Mouse (Mus musculus): ENCODE measurements around the gene Rapgef5.

The Rapgef5 gene

GRCm38 (mm10) chr12:117605966-117606365, 89.7 kb downstream of the Rapgef5 start:
- DNase-seq (ENCODE audit: low read depth in 1 of 2, low spot score in 2 of 2) = no peak

- no peak for DNase-seq (ENCODE audit: low read depth in 1 of 2, low spot score in 2 of 2)
Observed at GRCm38 (mm10) chr12:117612715-117613114, 96.4 kb downstream of the Rapgef5 start.

- DNase-seq (ENCODE audit: low read depth in 1 of 2, low spot score in 2 of 2) = no peak
Observed at GRCm38 (mm10) chr12:117619523-117620023, 103.3 kb downstream of the Rapgef5 start.

GRCm38 (mm10) chr12:117622972-117623371, 106.7 kb downstream of the Rapgef5 start:
- no peak for DNase-seq (ENCODE audit: low read depth in 1 of 2, low spot score in 2 of 2)

- DNase-seq (ENCODE audit: low read depth in 1 of 2, low spot score in 2 of 2) = no peak
Observed at GRCm38 (mm10) chr12:117627311-117627710, 111.0 kb downstream of the Rapgef5 start.

GRCm38 (mm10) chr12:117628321-117629093, 112.2 kb downstream of the Rapgef5 start:
- DNase-seq (ENCODE audit: low read depth in 1 of 2, low spot score in 2 of 2) = no peak

GRCm38 (mm10) chr12:117632133-117632532, 115.9 kb downstream of the Rapgef5 start:
- DNase-seq (ENCODE audit: low read depth in 1 of 2, low spot score in 2 of 2) = no peak

- no peak for DNase-seq (ENCODE audit: low read depth in 1 of 2, low spot score in 2 of 2)
Observed at GRCm38 (mm10) chr12:117636139-117636772, 120.0 kb downstream of the Rapgef5 start.

GRCm38 (mm10) chr12:117636969-117637368, 120.7 kb downstream of the Rapgef5 start:
- DNase-seq (ENCODE audit: low read depth in 1 of 2, low spot score in 2 of 2) = no peak

- DNase-seq (ENCODE audit: low read depth in 1 of 2, low spot score in 2 of 2) = no peak
Observed at GRCm38 (mm10) chr12:117638833-117639232, 122.6 kb downstream of the Rapgef5 start.

- no peak for DNase-seq (ENCODE audit: low read depth in 1 of 2, low spot score in 2 of 2)
Observed at GRCm38 (mm10) chr12:117639356-117640121, 123.3 kb downstream of the Rapgef5 start.

- DNase-seq (ENCODE audit: low read depth in 1 of 2, low spot score in 2 of 2) = no peak
Observed at GRCm38 (mm10) chr12:117642512-117642911, 126.2 kb downstream of the Rapgef5 start.

- DNase-seq (ENCODE audit: low read depth in 1 of 2, low spot score in 2 of 2) = no peak
Observed at GRCm38 (mm10) chr12:117645771-117646170, 129.5 kb downstream of the Rapgef5 start.

GRCm38 (mm10) chr12:117653920-117654472, 137.7 kb downstream of the Rapgef5 start:
- no peak for DNase-seq (ENCODE audit: low read depth in 1 of 2, low spot score in 2 of 2)

- no peak for DNase-seq (ENCODE audit: low read depth in 1 of 2, low spot score in 2 of 2)
Observed at GRCm38 (mm10) chr12:117656935-117657334, 140.7 kb downstream of the Rapgef5 start.

GRCm38 (mm10) chr12:117657766-117658165, 141.5 kb downstream of the Rapgef5 start:
- no peak for DNase-seq (ENCODE audit: low read depth in 1 of 2, low spot score in 2 of 2)

- no peak for DNase-seq (ENCODE audit: low read depth in 1 of 2, low spot score in 2 of 2)
Observed at GRCm38 (mm10) chr12:117658821-117659220, 142.5 kb downstream of the Rapgef5 start.

- no peak for DNase-seq (ENCODE audit: low read depth in 1 of 2, low spot score in 2 of 2)
Observed at GRCm38 (mm10) chr12:117660361-117660760, 144.1 kb downstream of the Rapgef5 start.

GRCm38 (mm10) chr12:117661871-117662270, 145.6 kb downstream of the Rapgef5 start:
- no peak for DNase-seq (ENCODE audit: low read depth in 1 of 2, low spot score in 2 of 2)

- DNase-seq (ENCODE audit: low read depth in 1 of 2, low spot score in 2 of 2) = no peak
Observed at GRCm38 (mm10) chr12:117663637-117664036, 147.4 kb downstream of the Rapgef5 start.

- no peak for DNase-seq (ENCODE audit: low read depth in 1 of 2, low spot score in 2 of 2)
Observed at GRCm38 (mm10) chr12:117664644-117665043, 148.4 kb downstream of the Rapgef5 start.
